Mouse (Mus musculus) embryonic stem cell, embryonic (primary cell): ENCODE results near the gene Plet1.

Source experiments
- CTCF ChIA-PET, 4 experiments: fragments of 300-600 bp in 2 of 4; fragments of 350-600 bp in 2 of 4; sonication (Branson Sonifier 250); formaldehyde crosslinking; loops; one replicate each; lab custom pipeline; 2022; ENCODE audit warnings: inconsistent platforms in 2 of 4; lab: Charles Lee
- POLR2A ChIA-PET, 4 experiments: fragments of 300-600 bp in 2 of 4; fragments of 350-600 bp in 2 of 4; sonication (Branson Sonifier 250); formaldehyde crosslinking; loops; one replicate each; lab custom pipeline; 2022; ENCODE audit warnings: antibody characterized with exemption in 4 of 4, inconsistent platforms in 1 of 4; lab: Charles Lee

Plet1 gene

DNA sequence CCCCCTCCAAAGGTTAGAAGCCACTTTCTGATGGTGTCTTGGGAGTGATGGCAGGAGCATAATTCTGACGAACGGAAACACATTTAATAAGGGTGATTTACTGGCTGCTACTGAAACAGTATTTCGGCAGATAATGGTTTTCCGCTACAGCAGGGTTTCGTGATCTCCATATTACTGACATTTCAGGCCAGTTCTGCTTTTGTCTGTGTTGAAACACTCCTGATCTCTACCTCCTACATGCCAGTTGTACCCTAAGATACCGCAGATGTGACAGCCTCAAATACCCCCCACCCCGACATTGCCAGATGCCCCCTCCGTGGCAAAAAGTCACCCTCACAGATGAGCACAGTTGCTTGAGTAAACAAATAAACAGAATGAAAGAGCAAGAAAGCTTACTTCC, 14.8 kb upstream of the Plet1 start:
- ChIA-PET POLR2A (interaction anchor here in 1 of 4 experiments (1.1 kb wide), 1 partner anchor 9 kb away, joined by 4 read pairs; no protein-coding TSS in a partner anchor), CTCF (interaction anchor here in 1 of 4 experiments (1.2 kb wide), 1 partner anchor 49 kb away, joined by 4 read pairs; the partner anchor contains the start of gene Pts)

- ChIA-PET CTCF (no interaction called here), POLR2A (interaction anchor here in 2 of 4 experiments (0.8 to 1.6 kb wide), 3 partner anchors 12 to 102 kb away, joined by 3 read pairs; no protein-coding TSS in a partner anchor)
These were observed 11.6 kb upstream of the Plet1 start for GRCm38 (mm10) chr9:50482743-50483142.

- CTCF ChIA-PET, result interaction anchor here (0.6 to 1.9 kb wide), 8 partner anchors 33 to 1836 kb away, joined by 3 to 8 read pairs (median 4); partner anchors contain the start of gene Pts (in 2 of the 4)
- POLR2A ChIA-PET, result interaction anchor here in 2 of 4 experiments (1.0 to 2.7 kb wide), 8 partner anchors 9 to 173 kb away, joined by 4 to 9 read pairs (median 4); partner anchors contain the start of genes Plet1 (in 1 of the 2), Pts (in 1 of the 2), Sdhd (in 1 of the 2) and Timm8b (in 1 of the 2)
These were observed 8.8 kb upstream of the Plet1 start for GRCm38 (mm10) chr9:50485521-50485920.

DNA sequence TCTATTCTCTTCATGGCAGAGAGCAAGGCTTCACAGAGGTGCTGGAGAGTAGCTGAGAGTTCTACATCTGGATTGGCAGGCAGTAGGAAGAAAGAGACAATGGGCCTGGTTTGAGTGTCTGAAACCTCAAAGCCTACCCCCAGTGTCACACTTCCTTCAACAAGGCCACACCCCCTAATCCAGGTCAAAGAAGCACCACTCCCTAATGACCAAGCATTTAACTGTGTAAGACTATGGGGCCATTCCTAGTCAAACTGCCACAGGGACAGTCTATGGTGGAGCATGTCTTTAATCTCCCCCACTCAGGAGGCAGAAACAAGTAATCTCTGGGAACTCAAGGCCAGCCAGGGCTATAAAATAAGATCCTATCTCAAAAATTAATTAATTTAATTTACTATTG, 3.5 kb upstream of the Plet1 start:
- ChIA-PET CTCF (no interaction called here), POLR2A (interaction anchor here in 2 of 4 experiments (0.6 to 2.7 kb wide), 4 partner anchors 11 to 407 kb away, joined by 4 to 9 read pairs (median 6); no protein-coding TSS in a partner anchor)

DNA sequence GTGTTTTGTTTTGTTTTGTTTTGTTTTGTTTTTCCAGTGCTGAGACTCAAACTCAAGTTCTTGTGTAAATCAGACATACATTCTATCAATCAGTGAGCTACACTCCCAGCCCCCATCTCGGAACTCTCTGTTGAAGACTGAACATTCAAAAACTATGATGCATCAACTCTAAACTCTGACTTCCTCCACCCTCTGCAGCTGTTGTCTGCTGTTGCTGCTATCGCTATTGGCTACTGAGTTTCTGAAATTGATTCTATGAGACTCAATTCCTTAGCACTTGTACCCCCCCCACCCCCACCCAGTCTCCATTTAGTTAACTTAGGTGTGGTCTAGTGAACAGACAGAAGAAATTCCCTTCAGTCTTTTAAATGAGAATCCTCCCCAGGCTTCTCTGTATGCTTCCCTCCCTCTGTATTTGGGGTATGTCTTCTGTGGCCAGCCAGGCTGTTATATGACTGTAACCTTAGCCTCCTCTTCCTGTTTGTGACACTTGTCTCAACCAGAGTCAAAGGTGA, 2.7 kb upstream of the Plet1 start:
- CTCF ChIA-PET, result interaction anchor here in 1 of 4 experiments (0.6 kb wide), 1 partner anchor 37 kb away, joined by 6 read pairs; the partner anchor contains the start of gene Pts
- POLR2A ChIA-PET, result interaction anchor here (0.6 to 1.3 kb wide), 6 partner anchors 28 to 1142 kb away, joined by 3 to 5 read pairs (median 4); partner anchors contain the start of gene Pts (in 1 of the 4)

- POLR2A ChIA-PET, result interaction anchor here in 2 of 4 experiments (1.0 to 2.5 kb wide), 7 partner anchors 8 to 369 kb away, joined by 3 to 7 read pairs (median 5); partner anchors contain the start of gene Pts (in 1 of the 2)
These were observed 548 bp upstream of the Plet1 start for GRCm38 (mm10) chr9:50493777-50494176.

GRCm38 (mm10) chr9:50495405-50496150, 1.3 kb downstream of the Plet1 start:
- POLR2A ChIA-PET, result interaction anchor here in 3 of 4 experiments (0.5 to 2.8 kb wide), 10 partner anchors 9 to 1508 kb away, joined by 3 to 11 read pairs (median 6); partner anchors contain the start of gene Pts (in 2 of the 3)
- CTCF ChIA-PET, result interaction anchor here in 3 of 4 experiments (1.0 to 1.6 kb wide), 5 partner anchors 12 to 33 kb away, joined by 3 to 6 read pairs (median 3); partner anchors contain the start of gene Pts (in 3 of the 3)

More at GRCm38 (mm10) chr9:50493777-50494176, 548 bp upstream of the Plet1 start:
- CTCF ChIA-PET, result interaction anchor here in 2 of 4 experiments (0.8 to 1.3 kb wide), 3 partner anchors 41 to 54 kb away, joined by 3 read pairs; no protein-coding TSS in a partner anchor

- CTCF ChIA-PET, result interaction anchor here in 1 of 4 experiments (1.5 to 1.6 kb wide), 2 partner anchors 23 to 32 kb away, joined by 3 to 6 read pairs; partner anchors contain the start of gene Pts
- POLR2A ChIA-PET, result interaction anchor here in 3 of 4 experiments (0.5 to 2.8 kb wide), 8 partner anchors 9 to 1509 kb away, joined by 3 to 11 read pairs (median 4); partner anchors contain the start of gene Pts (in 1 of the 3)
These were observed 1.8 kb downstream of the Plet1 start for GRCm38 (mm10) chr9:50496151-50496505.

GRCm38 (mm10) chr9:50496546-50496945, 2.2 kb downstream of the Plet1 start:
- CTCF ChIA-PET, result interaction anchor here in 1 of 4 experiments (1.5 kb wide), 1 partner anchor 32 kb away, joined by 6 read pairs; the partner anchor contains the start of gene Pts
- POLR2A ChIA-PET, result interaction anchor here in 3 of 4 experiments (0.6 to 2.8 kb wide), 12 partner anchors 9 to 464 kb away, joined by 3 to 11 read pairs (median 4); partner anchors contain the start of genes 2310030G06Rik (in 1 of the 3) and Pts (in 1 of the 3)

GRCm38 (mm10) chr9:50497076-50497475, 2.8 kb downstream of the Plet1 start:
- POLR2A ChIA-PET, result interaction anchor here (0.6 to 2.8 kb wide), 13 partner anchors 8 to 464 kb away, joined by 3 to 11 read pairs (median 4); partner anchors contain the start of genes Pts (in 2 of the 4) and 2310030G06Rik (in 1 of the 4)
- CTCF ChIA-PET, result interaction anchor here in 1 of 4 experiments (1.5 kb wide), 1 partner anchor 31 kb away, joined by 6 read pairs; the partner anchor contains the start of gene Pts

- ChIA-PET CTCF (interaction anchor here in 2 of 4 experiments (0.6 to 1.5 kb wide), 2 partner anchors 31 to 353 kb away, joined by 3 read pairs; partner anchors contain the start of gene Pts (in 1 of the 2)), POLR2A (interaction anchor here (0.6 to 2.8 kb wide), 7 partner anchors 8 to 105 kb away, joined by 3 to 9 read pairs (median 4); partner anchors contain the start of gene Pts (in 2 of the 4))
These were observed 3.2 kb downstream of the Plet1 start for GRCm38 (mm10) chr9:50497536-50497935.

DNA sequence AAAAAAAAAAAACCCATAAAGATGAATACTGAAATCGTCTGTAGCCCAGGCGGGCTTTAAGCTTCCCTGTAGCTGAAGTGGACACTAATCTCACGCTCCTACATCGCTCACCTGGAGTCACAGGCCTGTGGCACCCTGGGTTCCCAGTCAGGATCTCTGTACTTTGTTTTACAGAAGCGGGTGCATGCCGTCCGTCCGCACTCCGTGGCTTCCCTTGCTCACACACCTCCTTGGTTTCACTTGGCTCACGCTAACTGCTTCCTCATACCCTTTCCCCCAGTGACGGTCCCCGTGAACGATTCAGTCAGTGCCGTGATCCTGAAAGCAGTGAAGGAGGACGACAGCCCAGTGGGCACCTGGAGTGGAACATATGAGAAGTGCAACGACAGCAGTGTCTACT, 4.5 kb downstream of the Plet1 start:
- POLR2A ChIA-PET, result interaction anchor here in 1 of 4 experiments (1.0 kb wide), 1 partner anchor 12 kb away, joined by 4 read pairs; no protein-coding TSS in a partner anchor
- CTCF ChIA-PET, result interaction anchor here in 1 of 4 experiments (1.5 kb wide), 1 partner anchor 30 kb away, joined by 3 read pairs; the partner anchor contains the start of gene Pts

DNA sequence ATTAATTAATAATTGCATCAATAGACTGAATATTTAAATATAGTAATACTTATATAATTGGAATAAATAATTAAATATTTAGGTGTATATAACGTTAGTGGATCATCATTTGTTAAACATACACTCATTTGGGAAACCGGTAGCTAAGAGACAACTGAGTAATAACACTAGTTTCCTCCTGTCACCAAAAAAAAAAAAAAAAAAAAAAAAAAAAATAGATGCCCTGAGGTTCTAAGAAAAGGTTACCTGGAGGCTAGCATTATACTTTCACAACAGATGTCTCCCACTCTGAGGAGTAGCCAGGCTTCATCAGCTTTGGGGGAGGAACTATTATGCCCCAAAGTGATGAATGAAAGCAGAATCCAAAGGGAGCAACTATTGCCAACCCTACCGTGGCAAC, 5.5 kb downstream of the Plet1 start:
- ChIA-PET CTCF (interaction anchor here in 1 of 4 experiments (1.1 kb wide), 1 partner anchor 37 kb away, joined by 4 read pairs; no protein-coding TSS in a partner anchor), POLR2A (interaction anchor here in 2 of 4 experiments (0.6 to 1.1 kb wide), 3 partner anchors 13 to 25 kb away, joined by 3 to 7 read pairs (median 3); no protein-coding TSS in a partner anchor)

DNA sequence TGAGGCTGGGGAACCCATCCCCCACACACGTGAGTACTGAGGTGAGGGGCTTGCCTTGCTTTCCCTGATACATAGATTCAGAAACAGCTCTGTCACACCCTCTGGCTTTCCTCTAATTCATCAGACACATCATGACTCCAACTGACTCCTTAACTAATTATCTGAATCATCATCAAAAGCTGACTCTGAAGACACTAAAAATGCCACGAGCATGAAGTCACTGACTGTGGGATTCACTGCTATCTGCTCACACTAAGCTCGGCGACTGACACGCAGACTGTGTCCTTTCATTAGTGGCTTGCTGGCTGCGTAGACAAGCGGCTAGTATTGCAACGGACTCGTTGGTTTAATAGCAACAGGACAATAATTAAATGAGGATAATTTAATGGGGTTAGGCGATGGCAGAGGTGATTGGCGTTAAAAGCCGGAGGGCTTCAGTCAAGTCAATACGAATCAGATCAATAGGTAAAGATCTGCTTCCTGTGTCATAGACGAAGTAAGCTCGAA, 6.2 kb downstream of the Plet1 start:
- POLR2A ChIA-PET, result interaction anchor here in 2 of 4 experiments (0.7 to 2.3 kb wide), 8 partner anchors 10 to 103 kb away, joined by 3 to 9 read pairs (median 3); partner anchors contain the start of genes Pts (in 1 of the 2), Sdhd (in 1 of the 2) and Timm8b (in 1 of the 2)

DNA sequence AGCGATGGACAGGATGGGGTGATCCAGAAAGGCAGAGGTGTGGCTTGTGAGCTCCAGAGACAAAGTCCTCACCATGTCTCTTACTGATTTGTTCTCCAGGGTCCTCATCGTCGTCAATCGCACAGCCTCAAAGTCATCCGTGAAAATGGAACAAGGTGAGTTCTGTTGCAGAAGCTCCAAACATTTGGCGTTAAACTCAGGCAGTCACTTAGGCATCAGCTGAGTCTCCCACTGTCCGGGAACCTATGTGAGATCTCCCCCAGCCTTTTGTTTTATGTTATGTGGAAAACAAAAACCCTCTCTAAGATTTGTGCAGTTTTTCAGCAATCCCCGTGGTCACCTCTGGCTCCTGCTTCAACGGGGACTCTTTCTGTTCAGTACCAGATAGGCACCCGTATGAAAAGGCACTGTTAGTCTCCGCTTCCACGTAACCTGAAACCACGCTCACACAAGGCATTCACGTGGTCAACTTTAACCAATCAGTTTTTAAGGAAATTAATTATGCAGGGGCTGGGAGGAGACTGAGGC, 6.7 kb downstream of the Plet1 start:
- ChIA-PET CTCF (interaction anchor here in 3 of 4 experiments (0.6 to 1.1 kb wide), 7 partner anchors 27 to 183 kb away, joined by 3 to 7 read pairs (median 4); partner anchors contain the start of gene Pts (in 2 of the 3)), POLR2A (interaction anchor here in 3 of 4 experiments (0.7 to 2.3 kb wide), 10 partner anchors 8 to 327 kb away, joined by 3 to 9 read pairs (median 3); partner anchors contain the start of genes Pts (in 1 of the 3), Sdhd (in 1 of the 3) and Timm8b (in 1 of the 3))

More for the DNA sequence above, 6.2 kb downstream of the Plet1 start:
- CTCF ChIA-PET, result interaction anchor here in 3 of 4 experiments (0.6 to 1.1 kb wide), 5 partner anchors 28 to 49 kb away, joined by 4 to 7 read pairs (median 4); partner anchors contain the start of gene Pts (in 2 of the 3)

GRCm38 (mm10) chr9:50502949-50503348, 8.6 kb downstream of the Plet1 start:
- POLR2A ChIA-PET, result interaction anchor here in 2 of 4 experiments (0.6 to 1.4 kb wide), 3 partner anchors 15 to 1518 kb away, joined by 3 to 4 read pairs (median 3); partner anchors contain the start of genes Pts (in 1 of the 2) and Usp28 (in 1 of the 2)
- CTCF ChIA-PET, result interaction anchor here in 2 of 4 experiments (0.8 to 1.4 kb wide), 2 partner anchors 16 to 26 kb away, joined by 3 to 7 read pairs; partner anchors contain the start of gene Pts (in 1 of the 2)
